Mouse (Mus musculus) forebrain, embryonic 10.5 days (tissue): ENCODE data around the gene Stam. TPM values are rescaled to one million over a fixed set of nuclear protein-coding genes. Genes with fewer than 3 reads are reported as not detected.
"Not testable (repeated sequence)": the region's sequence is repeated elsewhere in the genome, so short reads cannot be mapped to it uniquely, and the experiment has no call there.

Source experiments
- DNase-seq: peaks from one replicate; pipeline ENCODE4 v3.0.0-alpha.2; 2017; ENCODE audit warnings: low spot score; ENCODE audit errors: extremely low spot score
- H3K27ac ChIP-seq: fragments of 300-500 bp; sonication (generic); 2 replicates; pipeline ENCODE4 v1.5.1; 2016; ENCODE audit warnings: mild to moderate bottlenecking
- H3K27me3 ChIP-seq: fragments of 300-500 bp; sonication (generic); 2 replicates; pipeline ENCODE4 v1.6.1; 2016; ENCODE audit warnings: mild to moderate bottlenecking; ENCODE audit not compliant: poor library complexity, severe bottlenecking
- H3K36me3 ChIP-seq: fragments of 300-500 bp; sonication (generic); replicated peaks from 2 replicates; pipeline ENCODE4 v1.6.1; 2016; ENCODE audit warnings: mild to moderate bottlenecking, moderate library complexity
- H3K4me1 ChIP-seq: fragments of 300-500 bp; sonication (generic); 2 replicates; pipeline ENCODE4 v1.6.1; 2016
- H3K4me3 ChIP-seq: fragments of 300-500 bp; sonication (generic); 2 replicates; pipeline ENCODE4 v1.5.1; 2016; ENCODE audit warnings: mild to moderate bottlenecking, moderate library complexity
- H3K9me3 ChIP-seq: fragments of 300-500 bp; sonication (generic); 2 replicates; pipeline ENCODE4 v1.6.1; 2016; ENCODE audit warnings: mild to moderate bottlenecking, moderate library complexity
- WGBS: fragments of 180-500 bp; shearing (Covaris S2); methylation state at CpG from one replicate; pipeline ENCODE4 v1.1.7; 2016; 5-methylcytosine and 5-hydroxymethylcytosine counted together
- polyA plus RNA-seq: library from polyadenylated mRNA; unstranded; fragments of >200 nt; fragmentation: Nextera tagmentation; extraction: Ambion mirVana; gene quantifications from 2 replicates; pipeline ENCODE4 v1.2.1, GENCODE M21; 2016

The Stam gene
- polyA plus RNA-seq, 1 experiment from 2014 or later, result 82.0 TPM

- Histone ChIP-seq H3K27ac (no peak within 1 kb of the TSS), H3K27me3 (no peaks in the 10 kb centered on the region), H3K4me3 (no peak within 1 kb of the TSS), H3K36me3 (no peaks in the 10 kb centered on the region), H3K4me1 (no peaks in the 10 kb centered on the region), H3K9me3 (no peaks in the 10 kb centered on the region)
- DNase-seq, result no peak
- 88% methylated on average over 3 of the region's 3 CpGs for WGBS
These were observed 100.4 kb downstream of the Stam start, which contains the start of gene Tmem236 for GRCm38 (mm10) chr2:14174334-14174733. Gene Tmem236, plus strand, starts transcription at chr2:14174523.

- no peak for DNase-seq
- H3K36me3 ChIP-seq, result no peaks in the 10 kb centered on the region
- H3K4me3 ChIP-seq, result no peak overlapping the region
- H3K4me1 ChIP-seq, result no peaks in the 10 kb centered on the region
- H3K27me3 ChIP-seq, result no peaks in the 10 kb centered on the region
- 86% methylated on average over 2 of the region's 2 CpGs for WGBS
- no peaks in the 10 kb centered on the region for H3K9me3 ChIP-seq
- no peak overlapping the region for H3K27ac ChIP-seq
These were observed 102.7 kb downstream of the Stam start for GRCm38 (mm10) chr2:14176460-14177193.

DNA sequence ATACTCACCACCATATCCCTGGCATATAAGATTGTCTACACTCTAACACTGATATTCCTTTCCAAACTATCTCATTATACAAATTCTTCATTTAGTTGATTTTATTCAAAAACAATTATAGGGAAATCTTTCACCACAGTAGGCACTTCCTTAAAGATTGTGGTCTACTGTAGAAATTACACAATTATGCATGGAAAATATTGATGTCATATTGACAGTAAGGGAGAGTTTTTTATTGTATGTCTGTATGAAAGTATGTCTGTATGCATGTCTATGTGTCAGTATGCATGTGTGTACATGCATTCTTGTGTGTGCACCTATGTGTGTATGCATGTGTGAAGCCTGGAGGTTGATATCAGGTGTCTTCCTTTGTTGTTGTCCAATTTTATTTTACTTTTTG is 110.5 kb downstream of the Stam start:
- H3K36me3 ChIP-seq, result no peaks in the 10 kb centered on the region
- no peaks in the 10 kb centered on the region for H3K27me3 ChIP-seq
- no peak for DNase-seq
- no peak overlapping the region for H3K4me3 ChIP-seq
- H3K9me3 ChIP-seq, result no peaks in the 10 kb centered on the region
- H3K27ac ChIP-seq, result no peak overlapping the region
- no peaks in the 10 kb centered on the region for H3K4me1 ChIP-seq

GRCm38 (mm10) chr2:14190684-14191083 is 116.8 kb downstream of the Stam start:
- Histone ChIP-seq H3K27ac (no peak overlapping the region), H3K36me3 (no peaks in the 10 kb centered on the region), H3K4me1 (no peaks in the 10 kb centered on the region), H3K27me3 (no peaks in the 10 kb centered on the region), H3K4me3 (no peak overlapping the region), H3K9me3 (no peaks in the 10 kb centered on the region)
- 91% methylated on average over 4 of the region's 4 CpGs for WGBS
- no peak for DNase-seq

GRCm38 (mm10) chr2:14191601-14192000 is 117.7 kb downstream of the Stam start:
- no peak for DNase-seq
- WGBS, result 84% methylated on average over 4 of the region's 4 CpGs
- Histone ChIP-seq H3K4me3 (no peak overlapping the region), H3K27ac (no peak overlapping the region), H3K9me3 (no peaks in the 10 kb centered on the region), H3K27me3 (no peaks in the 10 kb centered on the region), H3K36me3 (no peaks in the 10 kb centered on the region), H3K4me1 (no peaks in the 10 kb centered on the region)

- H3K27ac ChIP-seq, result no peak overlapping the region
- no peaks in the 10 kb centered on the region for H3K9me3 ChIP-seq
- no peaks in the 10 kb centered on the region for H3K27me3 ChIP-seq
- 83% methylated on average over 6 of the region's 6 CpGs for WGBS
- no peaks in the 10 kb centered on the region for H3K4me1 ChIP-seq
- no peaks in the 10 kb centered on the region for H3K36me3 ChIP-seq
- no peak for DNase-seq
- H3K4me3 ChIP-seq, result no peak overlapping the region
These were observed 118.1 kb downstream of the Stam start for GRCm38 (mm10) chr2:14192046-14192445.

DNA sequence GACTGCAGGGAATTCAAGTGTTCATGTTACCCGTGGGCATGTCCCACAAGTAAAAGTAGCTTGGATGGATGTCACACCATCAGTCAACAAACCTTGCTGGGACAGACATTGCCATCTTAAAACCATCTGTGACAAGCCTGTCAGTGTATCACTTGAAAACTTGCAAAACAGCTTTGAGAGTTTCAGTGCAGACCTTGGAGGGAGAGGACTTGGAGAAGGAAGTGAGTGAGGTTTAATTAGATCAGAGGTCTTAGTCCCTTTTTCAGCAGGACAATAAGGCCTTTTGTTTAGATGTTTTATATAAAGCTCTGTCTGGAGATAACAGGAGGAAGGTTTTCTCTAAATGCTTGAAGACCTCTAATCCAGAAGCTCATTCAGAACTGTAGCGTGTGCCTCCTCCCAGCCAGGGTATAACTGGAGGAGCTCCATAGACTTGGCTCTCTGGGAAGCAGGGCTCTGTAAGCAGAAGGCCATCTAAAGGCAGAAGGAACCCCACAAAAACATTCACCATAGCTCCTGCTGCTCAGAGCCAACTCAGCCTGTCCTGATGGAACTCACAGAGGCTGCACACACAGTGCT is 124.5 kb downstream of the Stam start:
- H3K36me3 ChIP-seq, H3K27ac ChIP-seq: not testable (repeated sequence)
- 69% methylated on average over 1 of the region's 2 CpGs for WGBS

More for the DNA sequence above, 124.5 kb downstream of the Stam start:
- not testable (repeated sequence) for H3K27me3 ChIP-seq, H3K4me3 ChIP-seq, H3K4me1 ChIP-seq, DNase-seq, H3K9me3 ChIP-seq

Other genes with a start within 250 kb of the Stam start
- gene Hacd1, start 18.0 kb upstream of the Stam start, polyA plus RNA-seq, result 39.4 and 41.4 TPM in 2 replicates
- 0.04 TPM in 1 of 2 replicates, not detected in the other for gene Tmem236, start 100.4 kb downstream of the Stam start, polyA plus RNA-seq
- gene Mrc1, start 155.3 kb downstream of the Stam start, polyA plus RNA-seq, result 1.4 and 1.7 TPM in 2 replicates